Mouse (Mus musculus) heart, adult 2 months (tissue): ENCODE measurements around the gene Sh3rf3. TPM values are rescaled to one million over a fixed set of nuclear protein-coding genes. Genes with fewer than 3 reads are reported as not detected.
"Not testable (repeated sequence)": the region's sequence is repeated elsewhere in the genome, so short reads cannot be mapped to it uniquely, and the experiment has no call there.

ENCODE experiments used
- DNase-seq, 2 experiments: peaks; one replicate each; pipeline ENCODE4 v3.0.0; 2021
- H3K27ac ChIP-seq: fragments of 200-600 bp; 2 replicates; pipeline ENCODE4 v1.8.1; 2022
- H3K27me3 ChIP-seq: fragments of 200-500 bp; 2 replicates; pipeline ENCODE4 v1.6.1; 2012; ENCODE audit warnings: mild to moderate bottlenecking, low read length, inconsistent platforms, mixed read lengths; ENCODE audit not compliant: control insufficient read depth, insufficient read depth
- H3K36me3 ChIP-seq: fragments of 200-500 bp; 2 replicates; pipeline ENCODE4 v1.6.1; 2012; ENCODE audit warnings: low read length, inconsistent platforms; ENCODE audit not compliant: control insufficient read depth, insufficient read depth
- H3K4me1 ChIP-seq: fragments of 200-500 bp; 2 replicates; pipeline ENCODE4 v1.6.1; 2011; ENCODE audit warnings: low read length; ENCODE audit not compliant: control insufficient read depth, insufficient read depth
- H3K4me3 ChIP-seq: fragments of 200-600 bp; 2 replicates; pipeline ENCODE4 v1.8.1; 2022
- H3K79me2 ChIP-seq: fragments of 200-500 bp; replicated peaks from 2 replicates; pipeline ENCODE4 v1.6.1; 2012; ENCODE audit warnings: mild to moderate bottlenecking, inconsistent platforms, low read length, moderate library complexity, mixed read lengths; ENCODE audit not compliant: control insufficient read depth, insufficient read depth
- H3K9ac ChIP-seq: fragments of 200-500 bp; 2 replicates; pipeline ENCODE4 v1.6.1; 2012; ENCODE audit warnings: low read depth, mild to moderate bottlenecking, control low read depth, inconsistent platforms, low read length, mixed read lengths
- CTCF ChIP-seq: fragments of 200-600 bp; IDR thresholded peaks from 2 replicates; pipeline ENCODE4 v1.8.1; 2022; ENCODE audit warnings: antibody characterized with exemption, mild to moderate bottlenecking, moderate library complexity
- EP300 ChIP-seq: fragments of 200-500 bp; IDR thresholded peaks from 2 replicates; pipeline ENCODE4 v1.6.1; 2011; ENCODE audit warnings: low read depth, low read length, control low read depth; ENCODE audit not compliant: insufficient read depth
- POLR2A ChIP-seq: fragments of 200-500 bp; IDR thresholded peaks from 2 replicates; pipeline ENCODE4 v1.6.1; 2011; ENCODE audit warnings: mild to moderate bottlenecking, low read depth, low read length, control low read depth; ENCODE audit not compliant: insufficient read depth
- WGBS: fragments of 180-500 bp; shearing (Covaris S2); methylation state at CpG from one replicate; pipeline ENCODE4 v1.1.7; 2018; 5-methylcytosine and 5-hydroxymethylcytosine counted together
- intact Hi-C: fragments of 180-260 bp; cut with DNase I; formaldehyde crosslinking; loops from one replicate; pipeline ENCODE4 v1.15.1; 2025
- polyA plus RNA-seq: library from polyadenylated mRNA; depleted of rRNA; stranded (reverse); fragments of >200 nt; gene quantifications from 2 replicates; pipeline ENCODE4 v1.2.3, GENCODE M21; 2012
- total RNA-seq, 2 experiments: library from RNA; stranded (reverse); gene quantifications; 2 replicates each; pipeline ENCODE4 v1.2.3; 2021

Sh3rf3 gene
- total and polyA plus RNA-seq, 3 experiments, result 0.80 to 1.6 (median 0.97) TPM

DNA sequence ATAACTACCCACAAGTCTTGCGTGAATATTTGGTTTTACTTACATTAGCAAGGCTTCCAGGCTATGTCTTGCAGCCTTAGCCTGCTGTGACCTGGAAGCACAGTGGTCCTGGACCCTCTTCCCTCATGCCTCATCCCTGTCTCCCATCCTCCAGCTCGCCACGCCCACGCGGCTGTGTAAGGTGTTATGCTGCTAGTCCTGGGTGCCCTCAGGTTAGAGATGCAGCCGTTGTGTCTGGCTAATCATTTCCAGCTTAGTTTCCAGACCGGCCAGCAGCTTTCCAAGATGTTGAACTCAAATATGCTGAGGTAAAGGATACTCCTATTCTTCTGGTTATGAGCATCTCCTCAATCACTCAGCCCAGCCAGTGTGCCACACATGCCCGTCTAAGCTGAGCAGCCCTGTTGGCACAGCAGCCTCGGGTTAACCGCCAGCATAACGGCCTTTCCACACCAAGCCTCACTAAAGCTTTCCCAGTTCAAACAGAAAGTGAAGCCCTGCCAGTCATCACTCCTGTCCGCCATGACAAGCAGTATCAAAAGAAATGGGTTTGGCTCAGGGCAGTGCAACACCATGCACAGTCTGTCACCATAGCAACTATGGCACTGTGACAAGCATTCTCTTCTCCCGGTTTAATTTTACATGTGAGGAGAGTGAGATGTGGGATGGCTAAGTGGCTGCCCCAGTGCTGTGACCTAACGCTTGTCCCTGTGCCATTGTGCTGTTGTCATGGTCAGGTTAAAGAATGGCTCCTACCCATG is 276.9 kb downstream of the Sh3rf3 start:
- TF ChIP-seq CTCF, result no peak
- no peak for TF ChIP-seq EP300
- TF ChIP-seq POLR2A, result no peak
- H3K79me2 ChIP-seq, result no peaks in the 10 kb centered on the region
- no peak for DNase-seq
- no peak overlapping the region for H3K9ac ChIP-seq
- no peaks in the 10 kb centered on the region for H3K4me1 ChIP-seq
- H3K27me3 ChIP-seq, result no peaks in the 10 kb centered on the region
- H3K27ac ChIP-seq, result no peak overlapping the region
- intact Hi-C loops, result no loop called here
- H3K4me3 ChIP-seq, result no peak overlapping the region
- H3K36me3 ChIP-seq, result no peaks in the 10 kb centered on the region
- WGBS, result 67% methylated on average over 14 of the region's 14 CpGs

DNA sequence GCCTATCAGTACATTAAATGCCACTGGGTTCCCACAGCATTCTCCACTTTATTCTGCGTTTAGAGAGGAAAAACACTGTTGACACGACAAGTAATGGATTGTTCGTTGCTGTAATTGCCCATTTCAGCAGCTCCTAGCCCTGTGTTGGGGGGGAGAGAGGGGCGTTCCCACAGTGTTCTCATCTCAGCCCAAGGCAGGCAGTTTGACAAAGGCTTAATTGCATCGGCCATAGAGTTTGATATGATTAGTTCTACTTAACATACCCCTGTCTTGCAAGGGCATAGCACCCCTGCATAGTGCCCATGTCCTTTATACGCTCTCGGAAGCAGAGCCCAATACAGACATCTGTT is 277.4 kb downstream of the Sh3rf3 start:
- no peak overlapping the region for H3K27ac ChIP-seq
- no peaks in the 10 kb centered on the region for H3K79me2 ChIP-seq
- TF ChIP-seq EP300 (no peak), CTCF (no peak), POLR2A (no peak)
- intact Hi-C loops, result no loop called here
- H3K36me3 ChIP-seq, result no peaks in the 10 kb centered on the region
- WGBS, result 74% methylated on average over 7 of the region's 7 CpGs
- DNase-seq, result no peak
- H3K9ac ChIP-seq, result no peak overlapping the region
- H3K27me3 ChIP-seq, result no peaks in the 10 kb centered on the region
- no peaks in the 10 kb centered on the region for H3K4me1 ChIP-seq
- H3K4me3 ChIP-seq, result no peak overlapping the region

DNA sequence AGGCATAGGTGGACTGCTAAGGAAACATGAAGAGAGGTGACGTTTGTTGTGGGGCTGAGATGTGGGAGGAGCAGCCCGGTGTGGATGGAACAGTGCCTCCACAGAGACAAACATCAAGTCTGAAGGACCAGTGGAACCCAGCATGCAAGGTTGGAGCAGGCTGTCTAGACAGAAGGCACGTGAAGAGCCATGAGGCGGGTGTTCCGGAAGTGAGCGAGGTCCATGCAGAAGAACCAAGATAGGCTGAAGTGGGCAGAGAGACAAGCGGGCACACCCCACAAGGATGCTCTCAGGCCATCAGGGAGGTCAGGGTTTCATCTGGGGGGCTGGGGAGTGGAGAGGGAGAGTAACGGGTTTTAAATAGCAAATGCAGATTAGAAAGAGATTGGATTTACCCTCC is 278.4 kb downstream of the Sh3rf3 start:
- 84% methylated on average over 8 of the region's 8 CpGs for WGBS
- intact Hi-C loops, result no loop called here
- Histone ChIP-seq H3K27me3 (no peaks in the 10 kb centered on the region), H3K27ac (no peak overlapping the region), H3K4me1 (no peaks in the 10 kb centered on the region), H3K9ac (no peak overlapping the region), H3K36me3 (no peaks in the 10 kb centered on the region), H3K4me3 (no peak overlapping the region), H3K79me2 (no peaks in the 10 kb centered on the region)
- DNase-seq, result no peak
- TF ChIP-seq CTCF (no peak), POLR2A (no peak), EP300 (no peak)

DNA sequence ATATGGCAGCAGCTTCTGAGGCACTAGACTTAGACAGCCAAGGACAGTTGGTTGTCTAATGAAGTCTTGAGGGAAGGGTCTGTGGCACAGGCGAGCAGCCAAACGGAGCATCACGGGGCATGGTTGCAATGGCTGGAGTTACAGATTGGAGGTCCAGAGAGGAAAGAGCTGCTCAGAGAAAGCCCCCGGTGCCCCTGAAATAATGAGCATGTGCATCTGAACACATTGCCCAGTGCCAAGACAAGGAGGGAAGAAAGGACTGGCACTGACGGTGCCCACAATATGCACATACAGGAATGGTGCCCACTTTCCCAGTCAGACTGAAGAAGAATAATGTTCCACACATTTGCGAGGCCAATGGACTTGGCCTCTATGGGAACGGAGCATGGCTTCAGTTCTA is 278.8 kb downstream of the Sh3rf3 start:
- H3K27me3 ChIP-seq, result no peaks in the 10 kb centered on the region
- no peak for DNase-seq
- no peak overlapping the region for H3K9ac ChIP-seq
- 94% methylated on average over 7 of the region's 7 CpGs for WGBS
- H3K79me2 ChIP-seq, result no peaks in the 10 kb centered on the region
- H3K36me3 ChIP-seq, result no peaks in the 10 kb centered on the region
- H3K4me1 ChIP-seq, result no peaks in the 10 kb centered on the region
- no peak overlapping the region for H3K27ac ChIP-seq
- no peak for TF ChIP-seq POLR2A
- no peak for TF ChIP-seq CTCF
- no peak for TF ChIP-seq EP300
- H3K4me3 ChIP-seq, result no peak overlapping the region
- intact Hi-C loops, result no loop called here

DNA sequence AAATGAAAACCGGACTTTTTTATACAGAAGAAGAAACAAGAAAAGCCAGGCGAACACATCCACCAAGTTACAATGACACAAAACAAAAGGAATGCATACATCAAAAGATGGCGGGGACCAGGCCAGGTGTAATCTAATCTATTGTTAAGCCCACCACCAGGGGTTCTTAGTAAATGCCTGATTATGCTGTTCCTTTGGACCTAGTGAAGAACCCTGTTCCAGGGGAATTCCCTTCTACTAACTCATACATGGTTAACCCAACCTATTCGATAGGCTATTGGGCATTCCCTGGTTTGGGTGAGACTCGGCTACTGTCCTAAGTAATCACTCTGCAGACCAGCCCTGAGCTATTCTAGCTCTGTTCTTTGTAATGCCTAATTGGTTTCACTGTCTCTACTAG is 289.9 kb downstream of the Sh3rf3 start:
- DNase-seq, H3K36me3 ChIP-seq, H3K27me3 ChIP-seq, H3K79me2 ChIP-seq, H3K4me3 ChIP-seq, H3K9ac ChIP-seq, intact Hi-C loops, H3K27ac ChIP-seq, H3K4me1 ChIP-seq: not testable (repeated sequence)
- 88% methylated on average over 5 of the region's 5 CpGs for WGBS

DNA sequence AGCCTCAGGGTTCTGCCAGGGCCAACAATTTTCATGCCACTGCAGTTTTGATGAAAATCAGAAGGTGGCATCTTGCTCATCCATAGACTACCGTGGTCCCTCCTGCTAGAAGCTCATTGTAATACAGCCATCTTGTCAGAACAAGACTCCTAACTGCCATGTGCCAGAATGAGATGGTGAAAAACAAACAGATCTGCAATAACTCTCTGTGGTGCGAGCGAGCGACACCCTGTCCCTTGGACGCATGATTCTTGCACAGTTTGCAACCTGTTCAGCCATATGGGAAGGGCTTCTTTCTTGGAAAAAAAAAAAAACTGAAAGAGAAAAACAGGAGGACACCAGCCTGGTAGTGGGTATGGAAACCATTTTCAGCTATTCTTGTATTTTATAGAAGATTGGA is 291.5 kb downstream of the Sh3rf3 start:
- no peak overlapping the region for H3K27ac ChIP-seq
- no peak overlapping the region for H3K4me3 ChIP-seq
- peaks cover 1% of the 10 kb centered on the region; the same call in 1 of the 2 replicates for H3K4me1 ChIP-seq
- TF ChIP-seq EP300 (no peak), POLR2A (no peak), CTCF (no peak)
- H3K27me3 ChIP-seq, result no peaks in the 10 kb centered on the region; the same call in 1 of the 2 replicates
- no peak for DNase-seq
- H3K36me3 ChIP-seq, result no peaks in the 10 kb centered on the region
- H3K9ac ChIP-seq, result no peak overlapping the region
- intact Hi-C loops, result no loop called here
- WGBS, result 90% methylated on average over 5 of the region's 5 CpGs
- no peaks in the 10 kb centered on the region for H3K79me2 ChIP-seq
